Mouse (Mus musculus): ENCODE data around the gene Fastkd1.
"Not testable (repeated sequence)": the region's sequence is repeated elsewhere in the genome, so short reads cannot be mapped to it uniquely, and the experiment has no call there.

Fastkd1 gene

GRCm38 (mm10) chr2:69712981-69713625 is at the start of gene Fastkd1:
Gene Fastkd1 (minus strand): TSS chr2:69713516.
- DNase-seq = peak; percentile 94

- DNase-seq = peak; percentile 37
Measured at GRCm38 (mm10) chr2:69760980-69761379, 47.7 kb upstream of the Fastkd1 start.

- DNase-seq = no peak
Measured at GRCm38 (mm10) chr2:69745091-69745490, 31.8 kb upstream of the Fastkd1 start.

- no peak for DNase-seq
Measured at GRCm38 (mm10) chr2:69723519-69723825, 10.2 kb upstream of the Fastkd1 start.

GRCm38 (mm10) chr2:69722650-69723518 is 9.6 kb upstream of the Fastkd1 start:
- DNase-seq = peak; percentile 97

- peak; percentile 2 for DNase-seq
Measured at GRCm38 (mm10) chr2:69722273-69722649, 8.9 kb upstream of the Fastkd1 start, which contains the start of gene Ppig. Gene Ppig (plus strand): TSS chr2:69722545.

- DNase-seq = no peak
Measured at GRCm38 (mm10) chr2:69719121-69719520, 5.8 kb upstream of the Fastkd1 start.

- DNase-seq = no peak
Measured at GRCm38 (mm10) chr2:69716483-69716882, 3.2 kb upstream of the Fastkd1 start.

GRCm38 (mm10) chr2:69714126-69714525 is 810 bp upstream of the Fastkd1 start:
- no peak for DNase-seq

- DNase-seq = no peak
Measured at GRCm38 (mm10) chr2:69713626-69714014, 304 bp upstream of the Fastkd1 start.

GRCm38 (mm10) chr2:69712171-69712570 is 1.1 kb downstream of the Fastkd1 start:
- no peak for DNase-seq

GRCm38 (mm10) chr2:69700446-69700845 is 12.9 kb downstream of the Fastkd1 start:
- DNase-seq = no peak

GRCm38 (mm10) chr2:69693501-69693900 is 19.8 kb downstream of the Fastkd1 start:
- no peak for DNase-seq

GRCm38 (mm10) chr2:69690843-69691242 is 22.5 kb downstream of the Fastkd1 start:
- DNase-seq = no peak

GRCm38 (mm10) chr2:69690214-69690613 is 23.1 kb downstream of the Fastkd1 start:
- DNase-seq = no peak

GRCm38 (mm10) chr2:69684488-69684887 is 28.8 kb downstream of the Fastkd1 start:
- no peak for DNase-seq

GRCm38 (mm10) chr2:69683036-69683805 is 30.1 kb downstream of the Fastkd1 start:
- peak; percentile 72 for DNase-seq

GRCm38 (mm10) chr2:69681931-69682330 is 31.4 kb downstream of the Fastkd1 start:
- DNase-seq = no peak

- no peak for DNase-seq
Measured at GRCm38 (mm10) chr2:69679990-69680389, 33.3 kb downstream of the Fastkd1 start.

- not testable (repeated sequence) for DNase-seq
Measured at GRCm38 (mm10) chr2:69677215-69677614, 36.1 kb downstream of the Fastkd1 start.

GRCm38 (mm10) chr2:69676713-69677112 is 36.6 kb downstream of the Fastkd1 start:
- no peak for DNase-seq

GRCm38 (mm10) chr2:69675266-69675665 is 38.0 kb downstream of the Fastkd1 start:
- no peak for DNase-seq

- DNase-seq = no peak
Measured at GRCm38 (mm10) chr2:69673723-69674122, 39.6 kb downstream of the Fastkd1 start.

GRCm38 (mm10) chr2:69669853-69670252 is 43.5 kb downstream of the Fastkd1 start, which contains the start of gene Klhl41:
Gene Klhl41 (plus strand): TSS chr2:69670120.
- no peak for DNase-seq
